Mouse (Mus musculus): ENCODE data around the gene Rapgef1.

GRCm38 (mm10) chr2:29703104-29704081 is 83.9 kb downstream of the Rapgef1 start:
- no peak for TF ChIP-seq GATA1 (IDR thresholded peaks at IDR 0.05; ENCODE audit: low read length)
- TF ChIP-seq TAL1 (IDR thresholded peaks at IDR 0.05; ENCODE audit: low read length), result no peak; the same call in 2 of the 3 replicates
